Mouse (Mus musculus) natural killer cell, adult 2 months (primary cell): Measurements from ENCODE around the gene Cts8.
A peak's percentile ranks its signal among the peaks of the same experiment; 100 is the strongest.

Experiments used
- DNase-seq, 2 experiments: peaks; one replicate each; pipeline ENCODE4 v3.0.0; 2022; ENCODE audit warnings: low spot score in 2 of 2

The Cts8 gene

DNA sequence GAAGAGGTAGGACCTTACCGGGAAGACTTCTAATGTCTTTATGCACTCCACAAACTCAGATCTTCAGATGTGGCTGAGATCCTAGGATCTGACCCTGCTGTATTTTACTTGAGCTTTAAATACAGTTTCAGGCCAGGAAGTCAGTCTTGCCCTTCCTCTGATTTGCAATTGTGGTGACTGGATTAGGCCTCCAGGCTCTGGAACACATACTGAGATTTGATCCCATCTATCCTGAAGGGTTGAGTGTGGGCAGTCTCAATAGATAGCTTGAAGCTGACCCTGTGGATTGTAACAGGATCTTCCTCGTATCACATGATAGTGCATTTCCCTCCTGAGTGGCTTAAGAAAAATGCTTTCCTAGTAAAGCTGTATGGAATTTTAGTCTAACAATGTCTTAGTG is at the start of gene Cts8:
TSS of gene Cts8 (minus strand) at position 101 of the 400 bp plus-strand sequence.
- no peak for DNase-seq

DNA sequence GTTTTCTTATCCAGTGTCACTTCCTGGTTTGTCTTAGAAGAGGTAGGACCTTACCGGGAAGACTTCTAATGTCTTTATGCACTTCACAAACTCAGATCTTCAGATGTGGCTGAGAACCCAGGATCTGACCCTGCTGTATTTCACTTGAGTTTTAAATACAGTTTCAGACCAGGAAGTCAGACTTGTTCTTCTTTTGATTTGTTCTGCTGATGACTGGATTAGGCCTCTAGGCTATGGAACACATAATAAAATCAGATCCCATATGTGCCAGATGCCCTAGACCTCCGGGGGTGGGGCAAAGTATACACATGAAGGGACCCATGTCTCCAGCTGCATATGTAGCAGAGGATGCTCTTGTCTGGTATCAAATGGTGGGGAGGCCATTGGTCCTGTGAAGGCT is 33.6 kb upstream of the Cts8 start, which contains the start of gene Gm49398:
TSS of gene Gm49398 (minus strand) at position 101 of the 400 bp plus-strand sequence.
- DNase-seq = no peak

DNA sequence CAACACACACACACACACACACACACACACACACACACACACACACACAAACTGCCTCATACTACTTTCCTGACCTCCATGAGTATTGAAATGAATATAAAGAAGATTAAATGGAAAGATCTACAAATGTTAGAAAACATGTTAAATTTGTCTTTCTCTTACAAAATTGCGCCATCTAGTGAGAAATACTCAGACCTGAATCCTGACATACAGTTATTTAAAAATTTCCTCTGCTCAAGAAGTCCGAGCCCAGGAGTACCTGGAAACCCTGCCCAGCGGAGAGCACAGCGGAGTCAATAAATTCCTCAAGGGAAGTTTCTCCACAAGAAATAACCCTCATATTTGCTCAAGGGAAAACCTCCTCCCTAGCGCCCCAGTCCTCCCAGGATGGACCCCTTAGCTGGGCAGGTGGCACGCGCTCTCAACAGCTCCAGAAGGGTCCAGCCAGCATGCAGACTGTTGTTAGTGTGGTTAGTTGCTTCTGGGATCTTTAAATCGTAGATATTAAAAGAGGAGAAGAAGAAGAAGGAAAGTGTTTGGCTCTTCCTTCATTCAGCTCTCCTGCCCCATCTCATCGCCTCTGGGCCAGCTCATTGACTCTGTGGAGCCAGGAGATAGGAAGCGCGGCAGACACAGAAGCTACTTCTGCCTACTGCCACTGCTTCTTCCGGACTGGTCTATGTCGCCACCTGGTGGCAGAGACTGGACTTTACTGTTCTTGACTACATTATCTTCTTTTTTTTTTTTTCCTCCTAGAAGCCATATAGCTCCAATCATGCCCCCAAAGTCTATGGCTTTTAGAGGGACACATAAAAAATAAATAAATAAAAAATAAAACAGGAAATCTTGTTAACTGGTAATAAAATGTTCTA is 13.8 kb downstream of the Cts8 start:
- peak; percentile 4 to 32 for DNase-seq

DNA sequence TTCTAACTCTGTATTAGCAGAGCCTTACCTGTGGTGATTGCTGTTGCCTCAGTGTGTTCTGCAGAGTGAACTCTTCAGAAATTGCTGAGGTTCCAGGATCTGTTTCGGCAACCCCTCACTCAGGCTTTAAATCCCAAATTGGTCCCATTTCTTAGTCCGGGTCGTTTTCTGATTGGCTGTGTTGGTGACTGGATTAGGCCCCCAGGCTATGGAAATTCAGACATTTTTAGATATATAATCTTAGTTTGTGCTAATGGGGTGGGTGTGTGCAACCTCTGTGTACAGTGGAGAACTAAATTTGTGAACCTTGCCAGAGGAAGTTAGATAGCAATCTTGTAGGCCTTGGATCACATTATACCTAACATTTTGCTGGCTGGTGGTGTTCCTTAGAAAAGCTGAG is 51.8 kb downstream of the Cts8 start, which contains the start of gene Cts6:
TSS of gene Cts6 (minus strand) at position 101 of the 400 bp plus-strand sequence.
- no peak for DNase-seq
